Mouse (Mus musculus) megakaryocyte, embryonic 14.5 days (primary cell): Measurements from ENCODE around the gene Fcgr4.
"Not testable (repeated sequence)": the region's sequence is repeated elsewhere in the genome, so short reads cannot be mapped to it uniquely, and the experiment has no call there.

Experiments
- FLI1 ChIP-seq: IDR thresholded peaks from 2 replicates; pipeline ENCODE4 v1.6.1; 2012; ENCODE audit warnings: low read length, inconsistent platforms, mixed read lengths
- GATA1 ChIP-seq: IDR thresholded peaks from 3 replicates; pipeline ENCODE4 v1.6.1; 2012; ENCODE audit warnings: mixed read lengths, low read length, inconsistent platforms, borderline replicate concordance

DNA sequence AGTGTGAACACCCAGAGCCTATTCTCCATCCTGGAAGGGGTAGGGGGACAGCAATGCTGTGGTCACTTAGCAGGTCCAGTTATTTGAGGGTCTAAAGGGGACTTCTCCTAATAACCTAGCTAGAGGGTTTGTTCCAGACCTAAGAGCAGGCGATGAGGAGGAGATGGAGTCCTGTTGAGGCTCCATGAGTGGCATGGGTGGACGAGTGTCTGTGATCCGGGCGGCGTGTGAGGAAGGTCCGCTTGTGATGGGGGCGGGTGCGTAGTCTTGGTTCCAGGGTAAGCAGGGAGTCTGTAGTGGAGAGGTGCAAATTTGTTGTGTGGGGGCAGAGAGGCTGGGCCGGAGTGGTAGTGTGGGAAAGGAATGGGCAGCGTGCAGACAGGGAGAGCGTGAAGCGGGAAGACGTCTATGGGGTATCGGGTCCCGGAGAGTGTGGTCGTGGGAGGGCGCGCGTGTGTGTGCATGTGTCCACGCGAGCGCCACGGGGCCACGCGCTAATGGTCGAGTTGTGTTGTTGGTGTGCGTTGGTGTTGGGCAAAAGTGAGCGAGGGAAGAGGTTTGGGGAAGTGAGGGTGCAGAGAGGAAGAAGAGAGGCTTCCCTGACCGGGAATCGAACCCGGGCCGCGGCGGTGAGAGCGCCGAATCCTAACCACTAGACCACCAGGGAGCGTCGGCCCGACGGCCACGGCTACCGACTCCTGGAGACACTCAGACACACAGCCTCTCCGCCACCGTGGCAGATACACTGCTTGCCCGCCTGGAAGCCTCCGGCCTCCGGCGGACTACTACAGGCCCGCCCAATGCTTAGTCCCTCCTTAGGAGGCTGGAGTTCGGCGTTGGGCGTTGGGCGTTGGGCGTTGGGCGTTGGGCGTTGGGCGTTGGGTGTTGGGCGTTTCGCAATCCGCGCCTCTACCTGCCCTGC, 45.1 kb downstream of the Fcgr4 start:
- not testable (repeated sequence) for TF ChIP-seq GATA1, FLI1
